Mouse (Mus musculus) B cell, adult 67 days (primary cell): ENCODE measurements around the gene Mrgpra9. TPM values are rescaled to one million over a fixed set of nuclear protein-coding genes. Genes with fewer than 3 reads are reported as not detected.

Source experiments
- total RNA-seq, 2 experiments: library from RNA; stranded (reverse); gene quantifications; 4 replicates each; pipeline ENCODE4 v1.2.4; 2023

The Mrgpra9 gene
- total RNA-seq: not detected

DNA sequence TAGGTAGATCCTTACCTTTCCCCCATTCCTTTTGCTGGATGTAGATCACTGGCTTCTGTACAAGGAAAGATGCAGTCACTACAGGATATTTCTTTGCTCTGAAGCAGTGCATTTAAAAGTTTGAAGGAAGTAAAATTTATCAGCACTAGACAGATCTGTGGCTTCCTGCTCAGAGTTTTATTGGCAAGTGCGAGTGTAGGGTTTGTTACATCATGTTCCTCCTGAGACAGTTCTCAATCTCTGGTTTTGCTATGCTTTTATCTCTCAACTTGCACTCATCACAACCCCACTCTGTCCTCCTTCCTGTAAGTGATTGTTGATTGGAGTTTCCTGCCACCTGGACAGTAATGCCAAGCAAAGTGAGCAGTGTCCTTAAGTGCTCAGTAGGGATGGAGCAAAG lies at the start of gene Mrgpra9:
Gene Mrgpra9 (minus strand): TSS at position 79 of the 400 bp plus-strand sequence.

GRCm38 (mm10) chr7:47204830-47205229 lies 47.8 kb downstream of the Mrgpra9 start, which contains the start of gene Mrgpra6:
Gene Mrgpra6 (minus strand): TSS chr7:47204920.

Other genes with a start within 250 kb of the Mrgpra9 start
- 10 to 100 TPM; 90.3 to 95.4 TPM for gene Spty2d1, start 244.4 kb downstream of the Mrgpra9 start, total RNA-seq
- 1 to 10 TPM; 4.4 to 5.1 TPM for gene Tmem86a, start 202.2 kb downstream of the Mrgpra9 start, total RNA-seq
- not detected for gene Ptpn5, start 119.2 kb downstream of the Mrgpra9 start, total RNA-seq
- not detected for gene Mrgpra6, start 47.9 kb downstream of the Mrgpra9 start, total RNA-seq
- gene Mrgpra1, start 101.4 kb upstream of the Mrgpra9 start, total RNA-seq: not detected
- not detected for gene Mrgpra2a, start 199.3 kb upstream of the Mrgpra9 start, total RNA-seq